Mouse (Mus musculus) macrophage (primary cell): ENCODE data around the gene Rad17. TPM values are rescaled to one million over a fixed set of nuclear protein-coding genes. Genes with fewer than 3 reads are reported as not detected.

Experiments used
- H3K27ac ChIP-seq: fragments of 350-480 bp; formaldehyde crosslinking; 2 replicates; pipeline ENCODE4 v1.9.0; 2021
- H3K36me3 ChIP-seq: fragments of 350-480 bp; formaldehyde crosslinking; 2 replicates; pipeline ENCODE4 v1.9.0; 2021; ENCODE audit errors: inconsistent target
- H3K4me3 ChIP-seq: fragments of 350-480 bp; formaldehyde crosslinking; 2 replicates; pipeline ENCODE4 v1.9.0; 2021; ENCODE audit errors: inconsistent target
- H3K79me2 ChIP-seq: fragments of 350-480 bp; formaldehyde crosslinking; 2 replicates; pipeline ENCODE4 v1.9.0; 2021; ENCODE audit errors: inconsistent target
- WGBS: methylation state at CpG from one replicate; pipeline ENCODE4 v1.1.7; 2026; ENCODE audit warnings: inconsistent platforms; ENCODE audit not compliant: missing documents; 5-methylcytosine and 5-hydroxymethylcytosine counted together
- polyA plus RNA-seq: library from polyadenylated mRNA; stranded (reverse); fragments of 250-400 nt; gene quantifications from 3 replicates; pipeline ENCODE4 v1.2.4, GENCODE M21; 2018; ENCODE audit warnings: inconsistent platforms

Rad17 gene
- polyA plus RNA-seq, 1 experiment from 2014 or later: 30.9 TPM

GRCm38 (mm10) chr13:100648223-100648622 lies 2.6 kb downstream of the Rad17 start:
- H3K4me3 ChIP-seq: no peak overlapping the region
- H3K36me3 ChIP-seq: peaks cover 27% of the 10 kb centered on the region
- 26% methylated on average over 8 of the region's 8 CpGs for WGBS

GRCm38 (mm10) chr13:100642471-100643209 lies 8.2 kb downstream of the Rad17 start:
- H3K36me3 ChIP-seq: peaks cover 46% of the 10 kb centered on the region
- H3K4me3 ChIP-seq: no peak overlapping the region
- WGBS: 39% methylated on average over 4 of the region's 4 CpGs
- peak overlapping the region; percentile 31; the same call in 1 of the 2 replicates for H3K27ac ChIP-seq
- H3K79me2 ChIP-seq: peaks cover 12% of the 10 kb centered on the region; the same call in 1 of the 2 replicates

More at GRCm38 (mm10) chr13:100648223-100648622, 2.6 kb downstream of the Rad17 start:
- H3K79me2 ChIP-seq: peaks cover 50% of the 10 kb centered on the region
- peak overlapping the region; percentile 24 for H3K27ac ChIP-seq

- Histone ChIP-seq H3K4me3 (no peak overlapping the region), H3K79me2 (no peaks in the 10 kb centered on the region), H3K27ac (no peak overlapping the region), H3K36me3 (peaks cover 77% of the 10 kb centered on the region)
- 58% methylated on average over 3 of the region's 3 CpGs for WGBS
Measured at GRCm38 (mm10) chr13:100634106-100634691, 16.7 kb downstream of the Rad17 start.

- no peaks in the 10 kb centered on the region for H3K79me2 ChIP-seq
- H3K4me3 ChIP-seq: no peak overlapping the region
- peaks cover 74% of the 10 kb centered on the region for H3K36me3 ChIP-seq
- 98% methylated on average over 4 of the region's 4 CpGs for WGBS
- no peak overlapping the region for H3K27ac ChIP-seq
Measured at GRCm38 (mm10) chr13:100622241-100622640, 28.6 kb downstream of the Rad17 start.

- Histone ChIP-seq H3K27ac (no peak overlapping the region), H3K36me3 (peaks cover 41% of the 10 kb centered on the region), H3K4me3 (no peak overlapping the region), H3K79me2 (no peaks in the 10 kb centered on the region)
- WGBS: 93% methylated on average over 11 of the region's 13 CpGs
Measured at GRCm38 (mm10) chr13:100617583-100617982, 33.3 kb downstream of the Rad17 start.

GRCm38 (mm10) chr13:100616181-100617087 lies 34.4 kb downstream of the Rad17 start, which contains the start of gene Marveld2:
TSS of gene Marveld2 (minus strand) at chr13:100616971.
- Histone ChIP-seq H3K79me2 (no peaks in the 10 kb centered on the region), H3K27ac (no peak within 1 kb of the TSS), H3K36me3 (peaks cover 30% of the 10 kb centered on the region; the same call in 1 of the 2 replicates), H3K4me3 (no peak within 1 kb of the TSS)
- WGBS: 25% methylated on average over 71 of the region's 77 CpGs

- WGBS: 90% methylated on average over 2 of the region's 2 CpGs
- no peak overlapping the region for H3K27ac ChIP-seq
- no peaks in the 10 kb centered on the region for H3K79me2 ChIP-seq
Measured at GRCm38 (mm10) chr13:100612903-100613302, 37.9 kb downstream of the Rad17 start.

GRCm38 (mm10) chr13:100612251-100612650 lies 38.6 kb downstream of the Rad17 start:
- H3K27ac ChIP-seq: no peak overlapping the region
- H3K79me2 ChIP-seq: no peaks in the 10 kb centered on the region
- peaks cover 2% of the 10 kb centered on the region; the same call in 1 of the 2 replicates for H3K36me3 ChIP-seq
- WGBS: 92% methylated on average over 9 of the region's 10 CpGs
- no peak overlapping the region for H3K4me3 ChIP-seq

More at GRCm38 (mm10) chr13:100612903-100613302, 37.9 kb downstream of the Rad17 start:
- no peak overlapping the region for H3K4me3 ChIP-seq
- H3K36me3 ChIP-seq: peaks cover 8% of the 10 kb centered on the region; the same call in 1 of the 2 replicates

- Histone ChIP-seq H3K79me2 (no peaks in the 10 kb centered on the region), H3K36me3 (no peaks in the 10 kb centered on the region), H3K27ac (no peak overlapping the region), H3K4me3 (no peak overlapping the region)
- WGBS: 92% methylated on average over 13 of the region's 13 CpGs
Measured at GRCm38 (mm10) chr13:100611266-100611665, 39.6 kb downstream of the Rad17 start.

GRCm38 (mm10) chr13:100607756-100608155 lies 43.1 kb downstream of the Rad17 start:
- no peaks in the 10 kb centered on the region for H3K36me3 ChIP-seq
- 93% methylated on average over 8 of the region's 8 CpGs for WGBS
- no peak overlapping the region for H3K27ac ChIP-seq
- H3K4me3 ChIP-seq: no peak overlapping the region
- no peaks in the 10 kb centered on the region for H3K79me2 ChIP-seq

GRCm38 (mm10) chr13:100605845-100606244 lies 45.0 kb downstream of the Rad17 start:
- H3K4me3 ChIP-seq: no peak overlapping the region

GRCm38 (mm10) chr13:100603738-100604095 lies 47.1 kb downstream of the Rad17 start:
- 98% methylated on average over 11 of the region's 11 CpGs for WGBS
- no peaks in the 10 kb centered on the region for H3K79me2 ChIP-seq
- no peaks in the 10 kb centered on the region for H3K36me3 ChIP-seq
- H3K27ac ChIP-seq: no peak overlapping the region
- no peak overlapping the region for H3K4me3 ChIP-seq

More at GRCm38 (mm10) chr13:100605845-100606244, 45.0 kb downstream of the Rad17 start:
- Histone ChIP-seq H3K27ac (no peak overlapping the region), H3K36me3 (no peaks in the 10 kb centered on the region), H3K79me2 (no peaks in the 10 kb centered on the region)
- 79% methylated on average over 1 of the region's 1 CpGs for WGBS

- 91% methylated on average over 10 of the region's 10 CpGs for WGBS
- no peak overlapping the region for H3K4me3 ChIP-seq
- no peaks in the 10 kb centered on the region for H3K36me3 ChIP-seq
- no peaks in the 10 kb centered on the region for H3K79me2 ChIP-seq
- H3K27ac ChIP-seq: no peak overlapping the region
Measured at GRCm38 (mm10) chr13:100603031-100603737, 47.7 kb downstream of the Rad17 start.
